Mouse (Mus musculus): Measurements from ENCODE around the gene Senp2.

- TF ChIP-seq CTCF (IDR thresholded peaks at IDR 0.05) (no peak), EP300 (IDR thresholded peaks at IDR 0.05) (no peak)
These were observed 17.5 kb upstream of the Senp2 start for GRCm38 (mm10) chr16:21991774-21992173.
